Mouse (Mus musculus): Measurements from ENCODE around the gene Stk24.

Gene Stk24

GRCm38 (mm10) chr14:121351737-121352136 lies 28.1 kb downstream of the Stk24 start:
- DNase-seq (ENCODE audit: low spot score in 2 of 2), result no peak

DNA sequence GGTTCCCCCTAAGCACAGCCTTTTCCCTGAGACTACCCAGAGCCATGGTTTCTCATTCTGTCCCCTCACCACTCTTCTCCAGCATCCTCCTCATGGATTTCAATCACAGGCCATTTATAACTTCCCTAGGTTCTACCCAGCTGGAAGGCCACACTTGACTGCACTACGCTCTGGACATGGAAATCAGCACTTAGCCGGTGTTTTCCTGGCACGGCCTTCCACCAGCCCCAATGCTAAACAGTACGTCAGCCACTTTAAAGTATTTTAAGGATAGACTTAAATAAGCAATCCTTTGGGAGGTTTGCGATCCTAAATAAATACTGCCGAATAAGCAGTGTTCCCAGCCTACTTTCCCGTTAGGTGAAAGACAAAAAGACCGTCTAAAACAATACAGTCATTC lies 29.8 kb downstream of the Stk24 start:
- DNase-seq (ENCODE audit: low spot score in 2 of 2), result no peak

DNA sequence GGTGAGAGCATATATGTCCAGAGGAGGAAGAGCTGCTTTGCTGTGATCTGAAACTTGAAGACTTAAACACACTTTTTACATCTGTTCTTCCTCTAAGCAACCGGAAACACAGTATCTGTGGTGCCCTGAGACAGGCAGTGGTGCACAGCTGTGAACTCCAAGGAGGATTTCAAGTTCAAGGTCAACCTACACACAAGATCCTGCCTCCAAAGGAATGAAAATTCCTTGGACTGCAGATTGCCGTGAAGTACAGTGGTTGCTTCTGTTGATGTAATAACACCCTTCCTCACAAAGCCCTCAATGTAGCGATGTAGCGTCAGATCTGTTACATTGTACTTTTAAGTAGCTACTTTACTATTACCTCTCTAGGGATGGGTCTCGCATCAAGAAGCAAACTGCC lies 30.5 kb downstream of the Stk24 start:
- no peak for DNase-seq (ENCODE audit: low spot score in 2 of 2)

DNA sequence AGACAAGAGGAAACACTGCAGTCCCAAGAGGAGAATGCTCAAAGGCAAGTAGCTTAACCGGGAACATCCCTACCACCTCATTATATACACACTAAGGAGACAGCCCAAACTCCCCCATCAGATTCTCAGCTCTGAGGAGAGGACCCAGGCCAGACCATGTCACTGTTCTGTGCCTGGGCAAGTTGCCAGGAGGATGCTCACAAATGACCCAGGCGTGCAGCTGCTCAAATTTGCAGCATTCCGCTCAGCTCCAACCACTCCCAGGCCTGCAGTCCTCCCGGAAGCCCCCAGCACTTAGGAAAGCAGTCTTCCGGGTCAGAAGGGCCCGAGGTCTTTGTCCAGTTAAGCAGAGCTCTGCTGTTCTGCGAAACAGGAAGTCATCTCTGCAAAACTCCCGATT lies 31.6 kb downstream of the Stk24 start:
- DNase-seq (ENCODE audit: low spot score in 2 of 2), result peak in 1 of 2 experiments; percentile 31

- DNase-seq (ENCODE audit: low spot score in 2 of 2), result no peak
These were observed 32.7 kb downstream of the Stk24 start for GRCm38 (mm10) chr14:121347134-121347533.

- no peak for DNase-seq (ENCODE audit: low spot score in 2 of 2)
These were observed 33.2 kb downstream of the Stk24 start for GRCm38 (mm10) chr14:121346654-121347053.

DNA sequence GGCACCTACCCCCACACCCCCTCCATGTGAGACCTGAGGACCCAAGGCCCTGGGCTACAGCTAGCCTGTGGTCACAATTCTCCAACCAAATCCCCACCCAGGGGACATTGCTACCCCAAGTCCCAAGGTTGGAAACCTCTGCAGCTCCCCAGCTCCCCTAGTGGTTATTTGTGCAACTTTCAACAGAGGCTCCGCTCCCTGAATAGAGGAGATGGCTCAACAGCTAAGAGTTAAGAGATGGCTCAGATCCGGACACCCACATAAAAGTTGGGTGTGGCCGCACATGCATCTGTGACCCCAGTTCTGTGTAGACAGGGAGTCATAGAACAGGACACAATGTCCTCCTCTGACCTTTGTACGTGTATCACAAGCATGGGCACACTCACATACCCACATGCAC lies 33.8 kb downstream of the Stk24 start:
- DNase-seq (ENCODE audit: low spot score in 2 of 2), result no peak

- no peak for DNase-seq (ENCODE audit: low spot score in 2 of 2)
These were observed 34.9 kb downstream of the Stk24 start for GRCm38 (mm10) chr14:121344928-121345327.

GRCm38 (mm10) chr14:121342885-121343284 lies 36.9 kb downstream of the Stk24 start:
- no peak for DNase-seq (ENCODE audit: low spot score in 2 of 2)

DNA sequence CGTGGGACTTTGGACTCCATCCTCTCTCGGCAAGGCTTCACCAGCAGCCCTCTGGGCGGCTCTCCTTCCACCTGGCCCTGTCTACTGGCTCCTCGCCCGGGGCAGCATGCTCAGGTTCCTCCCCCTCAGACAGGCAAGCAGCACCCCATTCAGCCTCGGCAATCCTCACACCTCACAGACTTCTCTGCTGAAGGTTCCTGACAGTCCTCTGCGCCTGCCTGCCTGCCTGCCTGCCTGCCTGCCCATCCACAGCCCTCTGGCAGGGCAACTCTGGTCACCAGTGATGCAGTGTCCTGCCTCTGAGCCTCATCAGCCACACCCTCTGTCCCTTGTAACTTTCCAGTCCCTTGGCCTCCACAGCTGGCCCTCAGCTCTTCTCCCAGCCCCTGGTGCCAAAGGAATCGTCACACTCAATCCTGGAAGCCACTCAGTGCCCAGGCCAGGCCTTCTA lies 39.8 kb downstream of the Stk24 start:
- DNase-seq (ENCODE audit: low spot score in 2 of 2), result no peak

- no peak for DNase-seq (ENCODE audit: low spot score in 2 of 2)
These were observed 40.8 kb downstream of the Stk24 start for GRCm38 (mm10) chr14:121338819-121339573.

DNA sequence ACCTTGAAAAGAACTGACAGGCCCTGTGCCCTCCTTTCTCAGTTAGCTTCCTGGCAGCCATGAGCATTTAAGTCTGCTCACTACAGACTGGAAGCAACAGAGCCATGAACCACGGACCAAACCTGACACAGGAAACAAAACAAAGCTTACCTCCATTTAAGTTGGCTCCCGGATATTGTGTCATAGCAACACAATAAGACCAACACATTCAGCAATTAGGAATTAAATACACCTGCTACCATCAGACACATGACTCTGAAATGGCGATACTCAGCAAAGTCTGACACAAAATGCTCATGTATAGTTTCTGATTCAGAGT lies 49.8 kb downstream of the Stk24 start:
- no peak for DNase-seq (ENCODE audit: low spot score in 2 of 2)

DNA sequence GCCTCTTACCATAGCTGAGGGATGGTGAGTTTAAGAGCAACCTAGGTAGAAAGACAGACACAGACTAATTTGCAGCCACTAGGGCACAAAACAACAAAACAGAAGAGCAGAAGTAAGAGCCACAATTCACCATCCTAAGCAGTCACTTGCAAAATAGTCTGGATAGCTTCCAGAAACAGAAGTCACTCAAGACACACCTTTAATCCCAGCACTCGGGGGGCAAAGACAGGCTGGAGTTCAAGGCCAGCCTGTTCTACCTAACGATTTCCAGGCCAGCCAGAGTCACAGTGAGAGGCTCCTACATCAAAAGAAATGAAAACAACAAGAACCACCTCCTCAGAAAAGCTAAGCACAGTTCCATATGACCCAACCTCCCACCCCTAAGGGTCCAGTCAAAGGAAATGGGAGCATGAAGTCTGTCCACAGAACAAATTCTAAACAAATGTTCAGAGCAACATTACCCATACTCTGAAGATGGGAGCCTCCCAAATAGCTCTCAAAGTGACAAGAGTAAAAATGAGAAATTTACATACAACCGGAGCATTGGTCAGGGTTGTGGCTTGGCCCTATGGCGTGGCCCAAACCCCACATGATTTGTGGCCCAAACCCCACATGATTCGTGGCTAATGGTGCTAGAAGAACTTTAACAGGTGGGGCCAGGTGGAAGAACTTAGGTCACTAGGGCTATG lies 50.3 kb downstream of the Stk24 start:
- no peak for DNase-seq (ENCODE audit: low spot score in 2 of 2)

GRCm38 (mm10) chr14:121328878-121329277 lies 50.9 kb downstream of the Stk24 start:
- DNase-seq (ENCODE audit: low spot score in 2 of 2), result no peak

DNA sequence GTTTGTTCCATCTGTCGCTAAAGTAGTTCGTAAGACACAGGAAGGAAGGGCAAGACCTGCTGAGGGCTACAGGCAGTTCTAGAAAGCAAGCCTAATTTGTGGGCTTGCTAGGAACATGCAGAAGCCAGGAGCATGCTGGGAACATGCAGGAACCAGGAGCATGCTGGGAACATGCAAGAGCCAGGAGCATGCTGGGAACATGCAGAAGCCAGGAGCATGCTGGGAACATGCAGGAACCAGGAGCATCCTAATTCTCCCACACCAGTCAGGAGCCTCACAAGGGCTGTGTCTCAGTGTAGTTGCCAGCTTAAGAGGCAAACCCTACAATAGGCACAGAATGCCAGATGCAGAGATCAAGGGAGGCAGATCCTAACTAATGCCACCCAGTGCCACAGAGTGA lies 53.4 kb downstream of the Stk24 start:
- DNase-seq (ENCODE audit: low spot score in 2 of 2), result no peak

DNA sequence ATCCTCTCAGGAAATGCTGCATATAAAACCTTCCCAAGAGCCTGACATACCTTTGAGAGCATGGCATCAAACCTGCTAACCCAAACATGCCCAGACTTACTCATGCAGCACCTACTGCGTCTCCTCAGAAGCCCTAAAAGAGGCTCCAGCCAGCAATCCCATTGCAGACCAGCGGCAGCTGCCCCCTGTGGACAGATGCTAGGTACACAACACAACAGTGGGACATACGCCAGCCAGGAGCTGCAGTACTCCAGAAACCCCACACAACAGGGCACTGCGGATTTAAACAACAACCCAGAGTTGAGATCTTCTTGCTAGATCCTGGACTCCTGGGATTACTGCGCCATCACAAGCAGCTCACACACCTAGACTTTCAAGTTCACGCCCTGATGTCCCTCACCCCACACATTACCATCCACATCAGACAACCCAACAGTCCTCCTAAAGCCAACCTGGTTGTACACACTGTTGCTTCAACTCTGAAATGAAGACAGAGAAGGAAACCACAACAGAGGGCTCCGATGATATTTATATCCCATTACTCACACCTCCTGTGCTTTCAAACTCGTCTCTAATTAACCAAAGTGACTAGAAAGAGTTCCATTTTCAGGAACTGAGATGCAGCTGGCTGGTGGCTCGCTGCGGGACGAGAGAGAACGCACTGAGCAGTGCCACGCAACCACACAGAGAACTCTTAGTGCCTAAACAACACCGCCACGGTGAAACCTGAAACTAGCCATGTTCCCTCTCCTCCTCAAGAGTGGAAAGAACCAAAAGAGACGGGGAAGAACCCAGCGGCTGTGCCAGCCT lies 55.1 kb downstream of the Stk24 start:
- DNase-seq (ENCODE audit: low spot score in 2 of 2), result no peak

GRCm38 (mm10) chr14:121322641-121323040 lies 57.2 kb downstream of the Stk24 start:
- DNase-seq (ENCODE audit: low spot score in 2 of 2), result peak in 1 of 2 experiments; percentile 43

DNA sequence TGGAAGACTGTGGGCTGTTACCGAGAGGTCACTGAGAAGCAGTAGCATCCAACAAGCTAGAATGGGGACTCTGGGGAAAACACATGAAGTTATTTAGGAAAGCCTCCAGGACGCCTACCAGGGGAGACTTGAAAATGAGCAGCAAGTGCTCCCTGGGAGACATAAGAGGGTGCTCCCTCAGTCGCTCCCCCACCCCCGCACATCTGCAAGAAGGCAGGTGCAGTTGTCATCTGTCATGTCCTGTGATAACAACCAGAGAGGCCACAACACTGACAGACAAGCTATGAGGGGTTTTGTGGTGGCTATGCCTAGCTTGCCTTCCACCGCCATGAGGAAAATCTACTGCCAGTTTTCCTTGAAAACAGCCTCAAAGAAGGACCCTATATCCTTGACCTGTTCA lies 57.7 kb downstream of the Stk24 start:
- DNase-seq (ENCODE audit: low spot score in 2 of 2), result no peak

DNA sequence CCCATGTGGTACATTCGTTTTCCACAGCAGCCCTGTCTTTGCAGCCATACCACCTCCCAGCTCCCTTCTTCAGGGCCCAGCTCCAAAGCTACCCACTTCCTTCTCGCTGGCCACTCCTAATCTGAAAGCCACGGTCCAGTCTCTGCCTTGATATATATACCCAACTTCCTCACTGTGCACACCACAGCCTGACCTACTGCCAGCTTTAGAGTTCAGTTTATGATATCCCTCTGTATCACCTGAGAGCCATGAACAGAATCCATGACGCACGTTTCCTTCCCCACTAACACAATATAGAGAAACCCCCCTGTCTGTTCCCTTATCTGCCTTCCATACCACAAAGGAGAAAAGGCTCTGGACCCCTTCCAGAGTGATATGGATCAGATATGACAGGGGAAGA lies 61.4 kb downstream of the Stk24 start:
- no peak for DNase-seq (ENCODE audit: low spot score in 2 of 2)

- DNase-seq (ENCODE audit: low spot score in 2 of 2), result no peak
These were observed 62.5 kb downstream of the Stk24 start for GRCm38 (mm10) chr14:121317312-121317671.

- DNase-seq (ENCODE audit: low spot score in 2 of 2), result no peak
These were observed 63.0 kb downstream of the Stk24 start for GRCm38 (mm10) chr14:121316631-121317311.

GRCm38 (mm10) chr14:121316136-121316535 lies 63.7 kb downstream of the Stk24 start:
- no peak for DNase-seq (ENCODE audit: low spot score in 2 of 2)
